Mouse (Mus musculus) MEL (cell line): ENCODE measurements around the gene Cpm.

Source experiments
- CTCF ChIP-seq, 3 experiments: IDR thresholded peaks in 2 of 3; conservative IDR thresholded peaks in 1 of 3; 2 replicates each; pipeline ENCODE4 v1.5.1; 2011 to 2012; ENCODE audit warnings: low read length in 3 of 3, low read depth in 2 of 3, mild to moderate bottlenecking in 2 of 3, improper control_type of control experiment in 1 of 3, inconsistent platforms in 1 of 3, mixed read lengths in 1 of 3, moderate library complexity in 1 of 3; ENCODE audit not compliant: control insufficient read depth in 1 of 3, insufficient read depth in 1 of 3, poor library complexity in 1 of 3, severe bottlenecking in 1 of 3
- ELF1 ChIP-seq: IDR thresholded peaks from 2 replicates; pipeline ENCODE4 v1.6.1; 2014; ENCODE audit warnings: low read depth, mild to moderate bottlenecking, inconsistent platforms, low read length, improper control_type of control experiment, moderate library complexity
- GABPA ChIP-seq: IDR thresholded peaks from 2 replicates; pipeline ENCODE4 v1.6.1; 2012; ENCODE audit warnings: low read depth, mild to moderate bottlenecking, inconsistent platforms, low read length, improper control_type of control experiment, moderate library complexity
- MAFK ChIP-seq: IDR thresholded peaks from 2 replicates; pipeline ENCODE4 v1.6.1; 2011; ENCODE audit warnings: low read depth, mild to moderate bottlenecking, low read length, improper control_type of control experiment, borderline replicate concordance
- MAX ChIP-seq: IDR thresholded peaks from 2 replicates; pipeline ENCODE4 v1.6.1; 2011; ENCODE audit warnings: low read length, improper control_type of control experiment
- MAZ ChIP-seq: IDR thresholded peaks from 2 replicates; pipeline ENCODE4 v1.6.1; 2012; ENCODE audit warnings: low read depth, mild to moderate bottlenecking, inconsistent platforms, low read length, improper control_type of control experiment
- POLR2A ChIP-seq, 2 experiments: IDR thresholded peaks; 2 replicates each; pipeline ENCODE4 v1.6.1; 2011 to 2012; ENCODE audit warnings: low read length in 2 of 2, mild to moderate bottlenecking in 2 of 2, control low read depth in 1 of 2, improper control_type of control experiment in 1 of 2, low read depth in 1 of 2, moderate library complexity in 1 of 2; ENCODE audit not compliant: control insufficient read depth in 1 of 2, insufficient read depth in 1 of 2, poor library complexity in 1 of 2
- POLR2AphosphoS2 ChIP-seq: IDR thresholded peaks from 2 replicates; pipeline ENCODE4 v1.6.1; 2011; ENCODE audit warnings: low read length, improper control_type of control experiment
- POLR2AphosphoS5 ChIP-seq: IDR thresholded peaks from 2 replicates; pipeline ENCODE4 v1.6.1; 2012; ENCODE audit warnings: low read depth, borderline replicate concordance, mild to moderate bottlenecking, inconsistent platforms, low read length, moderate library complexity, mixed read lengths
- SMC3 ChIP-seq: IDR thresholded peaks from 2 replicates; pipeline ENCODE4 v1.6.1; 2011; ENCODE audit warnings: low read depth, low read length, improper control_type of control experiment
- TBP ChIP-seq: IDR thresholded peaks from 2 replicates; pipeline ENCODE4 v1.8.0; 2011; ENCODE audit warnings: low read depth, low read length, improper control_type of control experiment

GRCm38 (mm10) chr10:117584102-117584501, 45.2 kb upstream of the Cpm start:
- TF ChIP-seq CTCF (IDR thresholded peaks at IDR 0.05 in 2 of 3, conservative IDR thresholded peaks at IDR 0.05 in 1 of 3; ENCODE audit: control insufficient read depth in 1 of 3, insufficient read depth in 1 of 3, low read depth in 2 of 3, low read length in 3 of 3, poor library complexity in 1 of 3, severe bottlenecking in 1 of 3) (no peak), POLR2AphosphoS2 (no peak), POLR2A (IDR thresholded peaks at IDR 0.05; ENCODE audit: control insufficient read depth in 1 of 2, insufficient read depth in 1 of 2, low read depth in 1 of 2, low read length in 2 of 2, poor library complexity in 1 of 2) (no peak), SMC3 (no peak), MAX (no peak), MAFK (no peak), ELF1 (no peak), TBP (no peak), GABPA (no peak), MAZ (no peak), POLR2AphosphoS5 (no peak)
